Mouse (Mus musculus) myocyte (in vitro differentiated cells): Measurements from ENCODE around the gene Cacna1g.

Experiments
- CEBPB ChIP-seq: IDR thresholded peaks from 2 replicates; pipeline ENCODE4 v1.6.1; 2011; ENCODE audit warnings: mild to moderate bottlenecking, moderate library complexity; ENCODE audit not compliant: poor library complexity, insufficient read depth, severe bottlenecking
- E2F4 ChIP-seq: IDR thresholded peaks from one replicate; pipeline ENCODE4 v1.6.1; 2011; ENCODE audit warnings: mild to moderate bottlenecking, control low read depth, moderate library complexity; ENCODE audit not compliant: insufficient read depth
- MAX ChIP-seq: IDR thresholded peaks from one replicate; pipeline ENCODE4 v1.6.1; 2011; ENCODE audit warnings: low read depth, mild to moderate bottlenecking, control low read depth
- POLR2A ChIP-seq: IDR thresholded peaks from one replicate; pipeline ENCODE4 v1.6.1; 2011; ENCODE audit warnings: low read depth, mild to moderate bottlenecking, control low read depth, moderate library complexity; ENCODE audit not compliant: insufficient read length
- REST ChIP-seq: IDR thresholded peaks from one replicate; pipeline ENCODE4 v1.6.1; 2011; ENCODE audit warnings: mild to moderate bottlenecking, control low read depth, moderate library complexity; ENCODE audit not compliant: insufficient read depth, insufficient read length
- TCF12 ChIP-seq: IDR thresholded peaks from one replicate; pipeline ENCODE4 v1.6.1; 2011; ENCODE audit warnings: mild to moderate bottlenecking, control low read depth; ENCODE audit not compliant: poor library complexity, insufficient read depth, severe bottlenecking
- TCF3 ChIP-seq: IDR thresholded peaks from one replicate; pipeline ENCODE4 v1.6.1; 2011; ENCODE audit warnings: low read depth, control low read depth; ENCODE audit not compliant: insufficient read length
- USF1 ChIP-seq: IDR thresholded peaks from one replicate; pipeline ENCODE4 v1.6.1; 2011; ENCODE audit warnings: low read depth, mild to moderate bottlenecking, control low read depth, moderate library complexity

DNA sequence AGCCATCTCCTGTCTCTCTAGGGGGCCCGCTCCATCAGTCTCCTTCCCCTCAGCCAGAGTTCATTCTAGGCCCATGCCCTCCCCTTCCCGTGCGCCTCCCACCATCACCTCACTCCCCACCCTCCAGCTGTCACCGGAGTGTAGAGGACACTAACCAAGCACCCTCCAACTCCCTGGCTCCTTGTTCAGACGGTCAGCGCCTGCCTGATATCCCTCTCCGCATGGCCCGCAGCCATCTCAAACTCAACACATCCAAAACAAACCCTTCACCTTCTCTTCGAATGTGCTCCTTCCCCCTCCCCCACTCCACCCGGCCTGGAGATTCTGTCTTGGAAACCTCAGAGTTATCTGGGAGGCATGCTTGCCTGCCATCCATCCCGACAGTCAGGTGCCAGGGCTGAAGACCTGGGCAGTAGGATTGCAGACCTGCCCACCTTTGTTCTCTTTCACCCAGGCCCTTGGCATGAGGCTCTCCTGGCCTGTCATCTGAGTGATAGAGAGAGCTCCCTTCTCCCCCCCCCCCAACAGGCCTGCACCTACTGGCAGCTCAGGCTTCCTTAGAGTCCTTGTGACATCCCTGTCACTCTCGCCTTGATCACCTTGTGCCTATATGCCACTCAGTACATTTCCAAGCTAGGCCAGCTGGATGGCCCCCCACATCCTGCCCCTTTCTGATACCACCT, 22.8 kb downstream of the Cacna1g start:
- TF ChIP-seq POLR2A (no peak), E2F4 (no peak), TCF3 (no peak), REST (no peak), CEBPB (no peak), TCF12 (no peak), MAX (no peak), USF1 (no peak)
